Mouse (Mus musculus) small intestine, adult 2 months (tissue): Measurements from ENCODE around the gene Epas1.

Experiments
- CTCF ChIP-seq: fragments of 200-500 bp; IDR thresholded peaks from 2 replicates; pipeline ENCODE4 v1.5.1; 2012; ENCODE audit warnings: low read depth, mild to moderate bottlenecking, control low read depth, inconsistent platforms, low read length, moderate library complexity, mixed read lengths; ENCODE audit not compliant: insufficient replicate concordance, insufficient read length; ENCODE audit errors: extremely low read depth
- POLR2A ChIP-seq: fragments of 200-500 bp; IDR thresholded peaks from 2 replicates; pipeline ENCODE4 v1.6.1; 2012; ENCODE audit warnings: low read depth, mild to moderate bottlenecking, control low read depth, inconsistent platforms, low read length, moderate library complexity

DNA sequence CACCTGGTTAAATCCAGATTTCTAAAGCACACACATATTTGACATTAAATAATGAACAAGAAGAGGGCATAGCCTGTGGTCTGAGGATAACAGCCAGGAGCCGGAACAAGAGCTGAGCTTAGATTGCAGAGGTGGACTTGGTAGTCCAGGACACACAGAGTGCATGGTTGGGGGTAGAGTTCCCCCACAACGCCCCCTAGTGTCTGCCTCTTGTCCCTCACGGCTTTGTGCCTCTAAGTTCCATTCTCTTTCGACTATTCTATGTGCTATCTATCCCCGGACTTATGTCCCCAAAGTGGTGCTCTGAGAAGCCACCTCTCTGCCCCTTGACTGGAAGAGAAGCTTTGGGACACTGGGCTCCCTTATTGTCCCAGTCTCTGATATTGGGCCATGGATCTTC, 50.2 kb downstream of the Epas1 start:
- peak; percentile 49; the same call in 1 of the 2 replicates for TF ChIP-seq CTCF
- no peak for TF ChIP-seq POLR2A
